In the genomic region with DNA sequence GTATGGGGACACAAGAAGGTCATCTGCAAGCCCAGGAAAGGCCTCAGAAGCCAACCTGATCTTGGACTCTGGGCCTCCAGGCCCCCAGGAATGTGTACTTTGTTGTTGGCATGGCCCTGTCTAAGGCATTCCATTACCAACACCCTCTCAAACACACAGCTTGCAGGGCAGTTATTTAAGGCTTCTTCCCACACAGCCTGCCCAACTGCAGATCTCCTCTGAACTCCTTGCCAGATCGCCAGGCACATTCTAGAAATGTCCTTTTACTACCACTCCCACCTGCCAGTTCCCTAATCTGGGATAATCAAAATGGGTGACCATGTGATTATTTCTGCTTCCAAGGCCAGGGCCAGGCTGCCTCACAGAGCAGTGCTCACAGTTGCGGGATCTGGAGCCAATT, we compare ENCODE assay signal across 15 mouse cellular contexts.
A peak's percentile ranks its signal among the peaks of the same experiment; 100 is the strongest.
DNase-seq lines count a peak whose midpoint lies in the region; ATAC-seq and TF ChIP-seq lines count a peak whose summit lies in the region.
"Had no signal": no experiment of that assay in that cellular context is flagged by ENCODE, and none has a peak within 500 bp of the region (broad histone marks: within the 10 kb centered on the region; RNA-seq: fewer than 3 reads in every experiment).

No protein-coding gene starts in this region.

- no peak for ATAC-seq in forebrain, embryonic 14.5 days
- no peak for ATAC-seq in hindbrain, embryonic 14.5 days (ENCODE audit: low FRiP score)
- ATAC-seq in lung, embryonic 15.5 days (ENCODE audit: borderline replicate concordance, extremely low read depth, low FRiP score, low TSS enrichment): 0 out of 2 replicates have a peak, but pooled peaks have one; percentile 39
- ATAC-seq: forebrain, embryonic 13.5 days had no signal

- TF ChIP-seq CTCF in lung, adult 2 months (IDR thresholded peaks at IDR 0.05; ENCODE audit: insufficient read depth, low read length): no peak

- H3K27ac ChIP-seq in forebrain, embryonic 10.5 days: peak overlapping the region; percentile 27; the same call in 1 of the 2 replicates
- H3K27ac ChIP-seq in forebrain, embryonic 14.5 days (ENCODE audit: low read depth, low read length): no peak overlapping the region
- peak overlapping the region; percentile 24; the same call in 1 of the 2 replicates for H3K27ac ChIP-seq in hindbrain, embryonic 10.5 days
- no peak overlapping the region for H3K27ac ChIP-seq in hindbrain, embryonic 14.5 days
- no peak overlapping the region for H3K27ac ChIP-seq in lung, embryonic 15.5 days
- H3K27ac ChIP-seq: embryonic facial prominence, embryonic 12.5 days; forebrain, embryonic 13.5 days; liver, embryonic 13.5 days had no signal

- H3K9me3 ChIP-seq in forebrain, embryonic 10.5 days: no peaks in the 10 kb centered on the region
- no peaks in the 10 kb centered on the region for H3K9me3 ChIP-seq in forebrain, embryonic 14.5 days (replicated peaks; ENCODE audit: control insufficient read depth, low read length)
- H3K9me3 ChIP-seq in hindbrain, embryonic 10.5 days: no peaks in the 10 kb centered on the region
- H3K9me3 ChIP-seq in hindbrain, embryonic 14.5 days (ENCODE audit: control insufficient read depth, low read length): no peaks in the 10 kb centered on the region
- H3K9me3 ChIP-seq in lung, embryonic 15.5 days: no peaks in the 10 kb centered on the region
- H3K9me3 ChIP-seq: embryonic facial prominence, embryonic 12.5 days; forebrain, embryonic 13.5 days; liver, embryonic 13.5 days had no signal

- no peak overlapping the region for H3K4me3 ChIP-seq in forebrain, embryonic 10.5 days
- no peak overlapping the region for H3K4me3 ChIP-seq in forebrain, embryonic 14.5 days (ENCODE audit: low read depth, low read length)
- no peak overlapping the region for H3K4me3 ChIP-seq in hindbrain, embryonic 10.5 days
- no peak overlapping the region for H3K4me3 ChIP-seq in hindbrain, embryonic 14.5 days (replicated peaks; ENCODE audit: low read length)
- no peak overlapping the region for H3K4me3 ChIP-seq in lung, embryonic 15.5 days
- H3K4me3 ChIP-seq in lung, adult 2 months (replicated peaks; ENCODE audit: extremely low read depth, low read depth, low read length): no peak overlapping the region
- H3K4me3 ChIP-seq in myocyte: no peak overlapping the region
- H3K4me3 ChIP-seq: embryonic facial prominence, embryonic 12.5 days; forebrain, embryonic 13.5 days; liver, embryonic 13.5 days had no signal

- no peaks in the 10 kb centered on the region for H3K79me2 ChIP-seq in myocyte (ENCODE audit: control insufficient read depth, insufficient read depth)

- 84% methylated on average over 2 of the region's 2 CpGs for WGBS in forebrain, embryonic 10.5 days
- 84% methylated on average over 2 of the region's 2 CpGs for WGBS in forebrain, embryonic 14.5 days
- 83% methylated on average over 2 of the region's 2 CpGs for WGBS in hindbrain, embryonic 10.5 days
- 75% methylated on average over 2 of the region's 2 CpGs for WGBS in hindbrain, embryonic 14.5 days
- 80% methylated on average over 2 of the region's 2 CpGs for WGBS in lung, embryonic 15.5 days
- WGBS in lung, adult 2 months: 77% methylated on average over 2 of the region's 2 CpGs

- no peak overlapping the region for H3K9ac ChIP-seq in forebrain, embryonic 14.5 days (ENCODE audit: low read length)
- H3K9ac ChIP-seq in hindbrain, embryonic 14.5 days: no peak overlapping the region
- H3K9ac ChIP-seq in lung, embryonic 15.5 days: no peak overlapping the region
- H3K9ac ChIP-seq: embryonic facial prominence, embryonic 12.5 days; forebrain, embryonic 13.5 days; liver, embryonic 13.5 days had no signal

- H3K4me1 ChIP-seq in forebrain, embryonic 10.5 days: peaks cover 21% of the 10 kb centered on the region
- peaks cover 1% of the 10 kb centered on the region; the same call in 1 of the 2 replicates for H3K4me1 ChIP-seq in forebrain, embryonic 14.5 days (ENCODE audit: control insufficient read depth, insufficient read depth, low read length)
- H3K4me1 ChIP-seq in hindbrain, embryonic 10.5 days (replicated peaks): peaks cover 22% of the 10 kb centered on the region
- peaks cover 18% of the 10 kb centered on the region for H3K4me1 ChIP-seq in hindbrain, embryonic 14.5 days (replicated peaks; ENCODE audit: control insufficient read depth, insufficient read depth, low read length)
- peaks cover 29% of the 10 kb centered on the region for H3K4me1 ChIP-seq in lung, embryonic 15.5 days
- peaks cover 7% of the 10 kb centered on the region for H3K4me1 ChIP-seq in lung, adult 2 months (ENCODE audit: control insufficient read depth, insufficient read depth, low read length)
- H3K4me1 ChIP-seq: embryonic facial prominence, embryonic 12.5 days had no signal

- TF ChIP-seq POLR2A in lung, adult 2 months (IDR thresholded peaks at IDR 0.05; ENCODE audit: borderline replicate concordance, extremely low read depth, low read depth, low read length): no peak
- no peak for TF ChIP-seq POLR2A in myocyte (IDR thresholded peaks at IDR 0.05; ENCODE audit: insufficient read length, low read depth)

- H3K4me2 ChIP-seq in forebrain, embryonic 14.5 days (ENCODE audit: low read length): no peak overlapping the region
- no peak overlapping the region for H3K4me2 ChIP-seq in hindbrain, embryonic 14.5 days (replicated peaks)
- H3K4me2 ChIP-seq in lung, embryonic 15.5 days: no peak overlapping the region
- H3K4me2 ChIP-seq in myocyte (ENCODE audit: low read depth): peak overlapping the region; percentile 19
- H3K4me2 ChIP-seq: embryonic facial prominence, embryonic 12.5 days; forebrain, embryonic 13.5 days; liver, embryonic 13.5 days had no signal

- no peak overlapping the region for H3ac ChIP-seq in myocyte (ENCODE audit: control insufficient read depth, insufficient read length)

- no peak for DNase-seq in forebrain, embryonic 10.5 days (ENCODE audit: extremely low spot score, low spot score)
- no peak for DNase-seq in forebrain, embryonic 14.5 days (ENCODE audit: low spot score)
- DNase-seq in hindbrain, embryonic 10.5 days (ENCODE audit: low spot score): no peak
- no peak for DNase-seq in hindbrain, embryonic 14.5 days (ENCODE audit: low spot score)
- DNase-seq in lung, adult 2 months: no peak
- no peak for DNase-seq in testis, postnatal 10 days (ENCODE audit: low spot score)
- DNase-seq: cerebellum, adult 9-10 months; gastrocnemius, postnatal 36 days; kidney, adult 18-20 months; liver, embryonic 13.5 days; thymus, postnatal 36 days had no signal

- no peaks in the 10 kb centered on the region for H3K36me3 ChIP-seq in forebrain, embryonic 10.5 days (replicated peaks)
- no peaks in the 10 kb centered on the region for H3K36me3 ChIP-seq in forebrain, embryonic 14.5 days (ENCODE audit: control insufficient read depth, insufficient read depth, low read length)
- H3K36me3 ChIP-seq in hindbrain, embryonic 10.5 days: no peaks in the 10 kb centered on the region
- H3K36me3 ChIP-seq in hindbrain, embryonic 14.5 days (replicated peaks; ENCODE audit: control insufficient read depth, insufficient read depth): no peaks in the 10 kb centered on the region
- no peaks in the 10 kb centered on the region for H3K36me3 ChIP-seq in lung, embryonic 15.5 days
- no peaks in the 10 kb centered on the region for H3K36me3 ChIP-seq in myocyte (ENCODE audit: control insufficient read depth, insufficient read depth)
- H3K36me3 ChIP-seq: embryonic facial prominence, embryonic 12.5 days; liver, embryonic 13.5 days had no signal

- 0 out of 2 replicates have a peak, but pooled peaks cover under 1% of the 10 kb centered on the region for H3K27me3 ChIP-seq in forebrain, embryonic 10.5 days (ENCODE audit: poor library complexity, severe bottlenecking)
- no peaks in the 10 kb centered on the region for H3K27me3 ChIP-seq in forebrain, embryonic 14.5 days (replicated peaks; ENCODE audit: control insufficient read depth, insufficient read depth, low read length)
- no peaks in the 10 kb centered on the region for H3K27me3 ChIP-seq in hindbrain, embryonic 10.5 days (ENCODE audit: insufficient read depth, poor library complexity, severe bottlenecking)
- H3K27me3 ChIP-seq in hindbrain, embryonic 14.5 days (ENCODE audit: control insufficient read depth, insufficient read depth, low read length): no peaks in the 10 kb centered on the region
- H3K27me3 ChIP-seq in lung, embryonic 15.5 days: no peaks in the 10 kb centered on the region
- no peaks in the 10 kb centered on the region for H3K27me3 ChIP-seq in myocyte (ENCODE audit: control insufficient read depth, insufficient read depth, insufficient read length)
- H3K27me3 ChIP-seq: embryonic facial prominence, embryonic 12.5 days; forebrain, embryonic 13.5 days; liver, embryonic 13.5 days had no signal

TF ChIP-seq in myocyte, 11 proteins besides CTCF, POLR2A, EP300 and RAD21:
- TF ChIP-seq MYOD1 (IDR thresholded peaks at IDR 0.05; ENCODE audit: control insufficient read depth in 1 of 3, insufficient read length in 2 of 3, low read depth in 2 of 3) (peak in 1 of 3 experiments; percentile 61), MAX (IDR thresholded peaks at IDR 0.05; ENCODE audit: low read depth) (no peak)

Comparison
In these comparisons a context has a peak if more than half of its experiments do, and no peak if none do; other contexts are left out.
1. H3K27ac ChIP-seq: peak in forebrain, embryonic 10.5 days (single experiment) and hindbrain, embryonic 10.5 days (single experiment); none in forebrain, embryonic 14.5 days (single experiment), hindbrain, embryonic 14.5 days (single experiment) and lung, embryonic 15.5 days (single experiment).